Mouse (Mus musculus) ovary, adult 2 months (tissue): ENCODE measurements around the gene Pradc1. TPM values are rescaled to one million over a fixed set of nuclear protein-coding genes. Genes with fewer than 3 reads are reported as not detected.

Experiments used
- polyA plus RNA-seq: library from polyadenylated mRNA; depleted of rRNA; stranded (reverse); fragments of >200 nt; gene quantifications from 2 replicates; pipeline ENCODE4 v1.2.3, GENCODE M21; 2012; rRNA removed

The Pradc1 gene
- 22.8 and 24.0 TPM in 2 replicates for polyA plus RNA-seq

DNA sequence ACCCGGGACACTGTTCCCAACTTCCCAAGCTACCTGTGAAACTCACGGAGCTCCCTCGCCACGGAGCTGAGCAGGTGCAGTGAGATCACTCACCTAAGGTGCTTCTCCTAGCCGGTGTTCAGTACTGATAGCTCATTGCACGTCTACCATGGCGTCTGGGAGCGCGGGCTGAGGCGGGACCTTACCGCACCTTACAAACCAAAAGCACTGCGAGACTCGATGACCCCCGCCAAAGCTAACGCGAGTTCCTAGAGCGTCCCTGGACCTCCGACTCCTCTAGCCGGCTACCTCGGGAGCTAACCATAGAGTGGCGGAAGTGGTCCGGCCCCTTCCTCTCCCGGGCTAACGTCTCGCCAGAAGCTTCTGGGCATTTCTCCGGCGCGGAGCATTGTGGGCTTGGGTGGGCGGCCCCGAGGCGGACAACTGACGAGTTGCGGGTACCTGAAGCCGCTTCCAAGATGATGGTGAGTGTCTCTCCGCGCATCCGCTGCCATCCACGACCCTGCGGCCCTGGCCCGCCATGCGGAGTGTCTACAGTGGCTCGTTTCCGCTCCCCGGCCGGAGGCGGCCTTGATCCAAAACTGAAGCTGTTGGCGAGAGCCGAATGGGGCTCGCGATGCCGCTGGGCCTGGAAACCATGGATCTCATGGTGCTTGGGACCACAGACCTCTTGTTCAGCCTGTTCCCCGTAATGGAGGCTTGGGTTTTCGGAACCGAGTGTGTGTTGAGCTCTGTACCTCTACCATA, at the start of gene Pradc1:
Gene Pradc1 (minus strand): TSS at position 307 of the 747 bp plus-strand sequence.

GRCm38 (mm10) chr6:85450697-85451663, 790 bp downstream of the Pradc1 start, which contains the start of gene Cct7:
TSS of gene Cct7 (plus strand) at chr6:85451514.

DNA sequence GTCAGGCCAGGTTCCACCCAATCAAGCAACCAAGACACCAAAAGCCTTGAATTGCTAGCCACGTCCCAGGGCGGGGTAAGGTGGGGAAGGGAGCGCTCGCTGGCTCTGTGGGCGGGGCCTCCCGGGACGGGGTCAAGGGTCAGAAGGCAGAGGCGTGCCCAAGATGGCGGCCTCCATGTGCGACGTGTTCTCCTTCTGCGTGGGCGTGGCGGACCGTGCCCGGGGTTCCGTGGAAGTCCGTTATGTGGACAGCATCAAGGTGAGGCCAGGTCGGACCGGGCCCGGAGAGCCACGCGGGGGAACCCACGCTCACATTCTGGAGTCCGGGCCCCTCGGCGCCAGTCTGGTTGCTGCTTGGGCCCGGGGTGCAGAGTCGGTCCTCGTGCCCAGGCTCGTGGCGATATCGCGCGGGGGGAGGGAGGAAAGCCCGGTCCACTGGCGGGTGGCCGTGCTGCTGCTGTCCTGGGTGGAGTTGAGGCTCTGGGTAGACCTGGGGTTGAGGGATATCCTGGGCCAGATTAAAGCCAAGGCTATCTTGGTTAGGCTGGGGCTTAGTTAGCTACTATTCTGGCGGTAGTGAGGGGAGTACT, 19.8 kb downstream of the Pradc1 start, which contains the start of gene Smyd5:
Gene Smyd5 (plus strand): TSS at position 148 of the 590 bp plus-strand sequence.

GRCm38 (mm10) chr6:85423836-85424379, 27.9 kb downstream of the Pradc1 start, which contains the start of gene Noto:
TSS of gene Noto (plus strand) at chr6:85423886.

Other genes starting within 250 kb of the Pradc1 start
- 8.1 and 10.1 TPM in 2 replicates for gene Sfxn5, start 118.5 kb downstream of the Pradc1 start, polyA plus RNA-seq
- gene Rab11fip5, start 77.3 kb downstream of the Pradc1 start, polyA plus RNA-seq = 51.2 and 56.8 TPM in 2 replicates
- 9.1 and 10.0 TPM in 2 replicates for gene Noto, start 28.1 kb downstream of the Pradc1 start, polyA plus RNA-seq
- gene Smyd5, start 20.0 kb downstream of the Pradc1 start, polyA plus RNA-seq = 44.5 and 53.9 TPM in 2 replicates
- 144 and 170 TPM in 2 replicates for gene Cct7, start 456 bp downstream of the Pradc1 start, polyA plus RNA-seq
- gene Fbxo41, start 51.0 kb upstream of the Pradc1 start, polyA plus RNA-seq = 1.1 and 1.3 TPM in 2 replicates
- gene Egr4, start 61.6 kb upstream of the Pradc1 start, polyA plus RNA-seq = 0.20 and 0.46 TPM in 2 replicates
- 0.94 and 1.7 TPM in 2 replicates for gene Alms1, start 135.6 kb upstream of the Pradc1 start, polyA plus RNA-seq